Mouse (Mus musculus) stomach, postnatal 0 days (tissue): Measurements from ENCODE around the gene Hexb. TPM values are rescaled to one million over a fixed set of nuclear protein-coding genes. Genes with fewer than 3 reads are reported as not detected.

Experiments
- ATAC-seq: fragments of 200-750 bp; cut with Nextera tagmentation; 2 replicates; pipeline ENCODE4 v1.8.0; 2017; ENCODE audit not compliant: low FRiP score, low TSS enrichment
- DNase-seq: peaks from one replicate; pipeline ENCODE4 v3.0.0-alpha.2; 2016; ENCODE audit warnings: low spot score
- H3K27ac ChIP-seq: fragments of 300-500 bp; sonication (generic); replicated peaks from 2 replicates; pipeline ENCODE4 v1.5.1; 2014; ENCODE audit warnings: mild to moderate bottlenecking, control low read depth
- H3K27me3 ChIP-seq: fragments of 300-500 bp; sonication (generic); 2 replicates; pipeline ENCODE4 v1.6.1; 2014; ENCODE audit warnings: low read length; ENCODE audit not compliant: control insufficient read depth, insufficient read depth
- H3K36me3 ChIP-seq: fragments of 300-500 bp; sonication (generic); 2 replicates; pipeline ENCODE4 v1.6.1; 2014; ENCODE audit warnings: low read length, mixed read lengths; ENCODE audit not compliant: control insufficient read depth, insufficient read depth
- H3K4me1 ChIP-seq: fragments of 300-500 bp; sonication (generic); replicated peaks from 2 replicates; pipeline ENCODE4 v1.6.1; 2014; ENCODE audit warnings: antibody characterized with exemption; ENCODE audit not compliant: control insufficient read depth, insufficient read depth
- H3K4me2 ChIP-seq: fragments of 300-500 bp; sonication (generic); replicated peaks from 2 replicates; pipeline ENCODE4 v1.6.1; 2014; ENCODE audit warnings: low read depth, mild to moderate bottlenecking, control low read depth, moderate library complexity
- H3K4me3 ChIP-seq: fragments of 300-500 bp; sonication (generic); 2 replicates; pipeline ENCODE4 v1.5.1; 2014; ENCODE audit warnings: low read depth, low read length, control low read depth
- H3K9ac ChIP-seq: fragments of 300-500 bp; sonication (generic); 2 replicates; pipeline ENCODE4 v1.6.1; 2014; ENCODE audit warnings: mild to moderate bottlenecking, low read length, control low read depth, mixed read lengths
- H3K9me3 ChIP-seq: fragments of 300-500 bp; sonication (generic); 2 replicates; pipeline ENCODE4 v1.6.1; 2016; ENCODE audit warnings: low read length; ENCODE audit not compliant: control insufficient read depth
- CTCF ChIP-seq: IDR thresholded peaks from 2 replicates; pipeline ENCODE4 v1.5.1; 2016; ENCODE audit warnings: antibody characterized with exemption, low read depth, mild to moderate bottlenecking, moderate library complexity
- EP300 ChIP-seq: optimal IDR thresholded peaks from 2 replicates; pipeline ENCODE3; 2016; ENCODE audit warnings: antibody characterized with exemption
- WGBS: fragments of 180-500 bp; shearing (Covaris S2); extraction: QIAGEN DNeasy Blood & Tissue Kit; methylation state at CpG from one replicate; pipeline ENCODE4 v1.1.7; 2014; 5-methylcytosine and 5-hydroxymethylcytosine counted together
- polyA plus RNA-seq: library from polyadenylated mRNA; unstranded; fragments of >200 nt; fragmentation: Nextera tagmentation; extraction: Ambion mirVana; gene quantifications from 2 replicates; pipeline ENCODE4 v1.2.1, GENCODE M21; 2015

Gene Hexb
- polyA plus RNA-seq, 1 experiment from 2014 or later, result 27.0 TPM

DNA sequence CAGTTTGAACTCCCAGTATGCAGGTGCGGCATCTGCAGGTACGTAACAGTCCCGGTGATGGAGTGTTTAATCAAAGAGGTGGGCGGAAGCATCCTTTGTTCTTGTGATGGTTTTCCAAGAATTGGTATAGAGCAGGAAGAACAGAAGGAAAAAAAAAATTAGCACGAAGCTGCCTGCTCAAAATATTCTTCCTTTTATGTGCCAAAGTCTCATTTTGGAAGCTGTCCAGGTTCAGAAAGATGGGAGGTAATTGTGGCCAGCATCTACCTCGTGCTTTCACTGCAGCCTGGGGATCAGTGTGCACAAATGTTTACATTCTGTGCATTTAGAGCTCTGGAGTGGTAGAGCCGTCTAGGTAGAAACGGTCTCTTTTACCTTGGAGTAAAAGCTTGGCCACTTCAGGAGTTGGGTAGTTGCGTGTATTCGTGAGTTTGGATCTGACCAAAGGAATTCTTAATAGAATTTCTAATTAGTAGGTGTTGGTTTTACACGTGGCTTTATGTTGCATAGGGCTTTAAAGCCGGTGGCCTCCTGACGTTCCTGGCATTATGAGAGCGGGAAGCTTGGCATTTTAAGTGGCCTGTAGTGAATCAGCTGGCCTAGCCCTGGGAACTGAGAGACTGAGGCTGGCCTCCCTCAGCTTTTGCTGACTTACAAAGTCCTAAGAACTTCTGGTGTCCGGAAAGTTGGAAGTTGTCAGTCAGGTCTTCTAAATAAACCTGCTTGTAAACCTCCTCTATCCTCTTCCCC lies 46.0 kb upstream of the Hexb start:
- DNase-seq (peak; percentile 67), ATAC-seq (no peak)
- no peak for TF ChIP-seq CTCF
- TF ChIP-seq EP300, result no peak
- WGBS, result 28% methylated on average over 15 of the region's 15 CpGs
- H3K27ac ChIP-seq, result peak overlapping the region; percentile 61; the same call in 1 of the 2 replicates
- no peaks in the 10 kb centered on the region for H3K27me3 ChIP-seq
- peaks cover 4% of the 10 kb centered on the region; the same call in 1 of the 2 replicates for H3K4me1 ChIP-seq
- H3K4me3 ChIP-seq, result peak overlapping the region; percentile 89
- peaks cover 19% of the 10 kb centered on the region; the same call in 1 of the 2 replicates for H3K36me3 ChIP-seq
- peak overlapping the region; percentile 8; the same call in 1 of the 2 replicates for H3K9ac ChIP-seq
- peak overlapping the region; percentile 84 for H3K4me2 ChIP-seq
- no peaks in the 10 kb centered on the region for H3K9me3 ChIP-seq

DNA sequence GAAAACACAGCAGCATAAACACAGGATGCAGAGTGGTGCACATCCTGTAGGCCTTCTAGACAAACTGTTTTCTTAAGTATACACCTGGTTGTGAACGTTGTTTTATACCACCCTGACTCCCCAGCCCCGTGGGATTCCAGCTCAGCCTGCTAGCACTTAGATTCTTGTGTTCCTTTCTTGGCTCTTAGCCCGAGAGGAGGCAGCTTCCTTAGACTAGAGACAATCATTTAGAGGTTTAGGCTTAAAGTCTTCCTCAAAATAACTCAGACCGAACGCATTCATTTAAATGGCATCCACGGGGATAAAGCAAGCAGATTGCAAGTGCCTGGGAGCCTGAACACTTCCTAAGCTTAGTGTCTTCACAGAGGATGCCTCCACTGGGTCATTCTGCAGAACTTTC lies 44.6 kb upstream of the Hexb start:
- Histone ChIP-seq H3K9me3 (no peaks in the 10 kb centered on the region), H3K9ac (peak overlapping the region; percentile 80), H3K27ac (peak overlapping the region; percentile 30; the same call in 1 of the 2 replicates), H3K4me1 (peaks cover 2% of the 10 kb centered on the region; the same call in 1 of the 2 replicates), H3K36me3 (peaks cover 15% of the 10 kb centered on the region; the same call in 1 of the 2 replicates), H3K4me3 (peak overlapping the region; percentile 89), H3K4me2 (peak overlapping the region; percentile 84), H3K27me3 (no peaks in the 10 kb centered on the region)
- DNase-seq (no peak), ATAC-seq (no peak)
- WGBS, result 5% methylated on average over 6 of the region's 6 CpGs
- TF ChIP-seq EP300 (no peak), CTCF (no peak)

DNA sequence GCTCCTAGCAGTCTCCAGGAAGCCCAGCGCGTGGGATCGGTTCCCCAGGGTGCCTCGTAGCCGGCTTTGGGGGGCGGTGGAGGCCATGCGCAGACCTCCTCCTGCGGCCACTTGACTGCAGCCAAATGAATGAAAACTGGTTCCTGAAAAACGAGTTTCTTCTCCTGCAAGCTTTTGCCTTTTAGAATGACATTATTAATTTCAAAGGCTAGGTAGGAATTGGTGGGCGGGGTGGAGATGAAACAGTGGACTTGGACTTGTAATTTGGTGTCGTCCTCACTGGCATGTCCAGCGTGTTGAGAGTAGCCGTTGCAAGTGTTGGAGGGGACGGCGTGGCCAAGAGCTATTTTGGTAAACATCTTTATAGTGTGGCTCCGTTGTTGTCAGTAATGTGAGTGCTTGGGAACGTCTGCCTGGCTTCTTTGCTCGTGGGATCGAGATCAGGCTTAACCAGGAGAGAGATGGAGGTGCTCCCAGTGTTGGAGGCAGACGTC lies 43.7 kb upstream of the Hexb start:
- Histone ChIP-seq H3K36me3 (peaks cover 12% of the 10 kb centered on the region; the same call in 1 of the 2 replicates), H3K4me2 (peak overlapping the region; percentile 84), H3K9ac (peak overlapping the region; percentile 80), H3K9me3 (no peaks in the 10 kb centered on the region), H3K27me3 (no peaks in the 10 kb centered on the region), H3K4me1 (peaks cover 2% of the 10 kb centered on the region; the same call in 1 of the 2 replicates), H3K27ac (peak overlapping the region; percentile 97), H3K4me3 (peak overlapping the region; percentile 89)
- no peak for ATAC-seq
- WGBS, result 2% methylated on average over 20 of the region's 20 CpGs
- TF ChIP-seq EP300 (no peak), CTCF (no peak)
- DNase-seq, result no peak

DNA sequence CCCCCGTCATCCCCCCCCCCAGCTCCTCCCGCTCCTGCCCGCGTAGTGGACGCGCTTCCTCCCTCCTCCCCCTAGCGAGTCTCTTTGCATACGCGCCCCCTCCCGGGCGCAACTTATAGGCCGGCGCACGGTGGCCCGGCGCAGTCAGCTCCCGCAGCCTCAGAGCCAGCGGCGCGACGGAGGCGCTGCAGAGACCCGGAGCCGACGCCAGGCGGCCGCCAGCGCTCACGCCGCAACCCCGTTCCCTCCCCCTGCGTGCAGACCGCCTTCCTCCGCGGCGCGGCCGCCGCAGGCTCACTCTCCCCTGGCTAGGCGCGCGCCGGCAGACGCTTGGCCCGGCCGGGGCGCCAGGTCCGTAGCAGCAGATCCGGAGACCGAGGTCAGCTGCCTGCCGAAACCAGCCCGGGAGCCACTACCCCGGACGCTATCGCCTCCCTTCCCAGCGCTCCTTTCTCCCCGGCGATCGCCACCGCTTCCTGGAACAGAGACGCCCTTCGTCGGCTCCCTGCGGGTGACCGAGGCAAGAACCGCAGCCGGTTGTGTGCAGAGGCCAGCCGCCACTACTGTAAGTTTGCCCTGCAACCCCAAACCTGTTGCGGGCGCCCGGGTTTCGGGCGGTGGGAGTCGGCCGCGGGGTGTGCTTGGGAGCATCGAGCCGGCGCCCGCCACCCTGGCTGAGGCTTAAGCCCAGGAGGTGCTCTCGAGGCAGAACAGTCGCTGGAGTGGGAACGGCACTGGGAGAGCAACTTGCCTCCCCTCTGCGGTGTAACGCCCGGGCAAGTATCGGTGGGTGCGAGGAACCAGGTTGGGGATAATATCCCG lies 43.0 kb upstream of the Hexb start, which contains the start of gene Enc1:
Gene Enc1 (plus strand): TSS at position 141 of the 822 bp plus-strand sequence.
- Histone ChIP-seq H3K4me2 (peak within 1 kb of the TSS; percentile 84), H3K27ac (peak within 1 kb of the TSS; percentile 97), H3K9ac (peak within 1 kb of the TSS; percentile 80), H3K36me3 (peaks cover 7% of the 10 kb centered on the region; the same call in 1 of the 2 replicates), H3K9me3 (no peaks in the 10 kb centered on the region), H3K27me3 (no peaks in the 10 kb centered on the region), H3K4me3 (peak within 1 kb of the TSS; percentile 89), H3K4me1 (peaks cover 2% of the 10 kb centered on the region; the same call in 1 of the 2 replicates)
- peak; percentile 73 for TF ChIP-seq CTCF
- no peak for TF ChIP-seq EP300
- peak; percentile 94 for DNase-seq
- ATAC-seq, result peak; percentile 94
- under 1% methylated on average over 57 of the region's 89 CpGs for whole genome bisulfite sequencing

DNA sequence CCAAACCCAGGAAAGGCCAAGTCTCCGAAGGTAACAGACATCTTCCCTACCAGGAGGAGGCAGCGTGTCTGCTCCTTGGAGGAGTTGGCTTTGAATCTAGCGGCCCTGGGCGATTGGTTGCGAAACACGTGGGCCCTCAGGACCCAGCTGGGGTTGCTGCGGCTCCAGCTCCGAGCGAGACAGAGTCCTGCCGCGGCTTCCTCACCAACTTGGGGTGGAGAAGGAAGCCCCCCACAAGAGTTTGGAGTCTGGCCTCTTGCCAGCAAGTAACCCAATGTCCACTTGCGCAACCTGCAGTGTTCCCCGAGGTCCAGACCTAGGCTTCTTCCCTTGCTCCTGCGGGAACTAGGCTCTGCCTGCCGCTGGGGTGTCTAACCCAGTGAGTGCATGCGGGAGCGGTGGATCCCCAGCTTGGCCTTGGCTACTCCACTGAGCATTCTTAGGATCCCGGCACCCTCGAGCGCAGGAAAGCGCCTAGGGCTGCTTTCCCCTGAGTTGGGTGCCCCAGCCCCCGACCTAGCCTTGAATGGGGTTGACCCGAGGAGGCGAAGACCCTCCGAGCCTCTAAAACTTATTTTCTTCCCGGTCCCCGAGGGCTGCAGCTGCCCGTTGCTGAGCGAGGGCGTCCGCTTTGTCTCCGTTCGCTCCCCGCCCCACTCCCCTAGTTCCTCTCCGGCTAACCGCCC lies 42.3 kb upstream of the Hexb start:
- peaks cover 2% of the 10 kb centered on the region; the same call in 1 of the 2 replicates for H3K36me3 ChIP-seq
- no peaks in the 10 kb centered on the region for H3K27me3 ChIP-seq
- DNase-seq, result peak; percentile 85
- H3K27ac ChIP-seq, result peak overlapping the region; percentile 97
- peaks cover 2% of the 10 kb centered on the region; the same call in 1 of the 2 replicates for H3K4me1 ChIP-seq
- peak overlapping the region; percentile 84 for H3K4me2 ChIP-seq
- under 1% methylated on average over 35 of the region's 36 CpGs for WGBS
- H3K4me3 ChIP-seq, result peak overlapping the region; percentile 89
- TF ChIP-seq EP300, result no peak
- TF ChIP-seq CTCF, result peak; percentile 74
- no peaks in the 10 kb centered on the region for H3K9me3 ChIP-seq
- ATAC-seq, result peak; percentile 70
- H3K9ac ChIP-seq, result peak overlapping the region; percentile 80
